Mouse (Mus musculus): ENCODE data around the gene Insl5. TPM values are rescaled to one million over a fixed set of nuclear protein-coding genes. Genes with fewer than 3 reads are reported as not detected.

Insl5 gene
- polyA plus RNA-seq, 2 experiments = not detected

DNA sequence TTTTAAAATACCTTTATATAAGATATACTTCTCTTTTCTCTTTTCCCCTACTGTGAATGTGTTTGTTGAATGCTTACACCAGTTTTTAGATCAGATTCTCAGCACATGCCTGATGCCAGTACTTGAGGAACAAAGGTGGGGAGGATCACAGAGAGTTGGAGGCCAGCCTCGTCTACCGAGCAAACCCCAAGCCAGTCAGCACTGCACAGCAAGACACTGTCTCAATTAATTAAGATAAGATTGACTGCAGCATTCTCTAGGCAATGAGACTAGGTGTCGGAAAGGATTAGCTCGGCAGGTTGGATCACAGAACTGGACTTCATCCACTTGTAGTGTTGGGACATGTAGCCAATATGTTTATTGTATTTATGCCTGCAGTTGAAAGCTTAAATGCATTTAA is 39.3 kb downstream of the Insl5 start:
- Histone ChIP-seq H3K27ac (no peak overlapping the region), H3K4me2 (ENCODE audit: low read depth) (no peak overlapping the region), H3K4me3 (ENCODE audit: insufficient read depth in 1 of 2, low read depth in 2 of 2, low read length in 2 of 2) (no peak overlapping the region), H3K36me3 (replicated peaks; ENCODE audit: control insufficient read depth, insufficient read depth, low read depth) (no peaks in the 10 kb centered on the region), H3K27me3 (ENCODE audit: control insufficient read depth, insufficient read depth, low read length) (no peaks in the 10 kb centered on the region), H3K4me1 (replicated peaks; ENCODE audit: control insufficient read depth in 2 of 2, insufficient read depth in 2 of 2, low read length in 1 of 2) (no peaks in the 10 kb centered on the region), H3K9me3 (ENCODE audit: control insufficient read depth, low read length) (no peaks in the 10 kb centered on the region), H3K9ac (replicated peaks) (no peak overlapping the region)
- ATAC-seq (ENCODE audit: insufficient read depth) = no peak
- no peak for DNase-seq (ENCODE audit: low read depth in 3 of 3, low spot score in 3 of 3)
- TF ChIP-seq CTCF (IDR thresholded peaks at IDR 0.05; ENCODE audit: low read depth) = no peak
- no peak for TF ChIP-seq EP300 (IDR thresholded peaks at IDR 0.05; ENCODE audit: low read depth)
- WGBS (ENCODE audit: insufficient replicate concordance) = 67% methylated on average over 4 of the region's 4 CpGs

GRCm38 (mm10) chr4:102986917-102987316 is 39.7 kb downstream of the Insl5 start:
- H3K27me3 ChIP-seq (ENCODE audit: control insufficient read depth, insufficient read depth, low read length) = no peaks in the 10 kb centered on the region
- H3K36me3 ChIP-seq (replicated peaks; ENCODE audit: control insufficient read depth, insufficient read depth, low read depth) = no peaks in the 10 kb centered on the region
- no peaks in the 10 kb centered on the region for H3K4me1 ChIP-seq (replicated peaks; ENCODE audit: control insufficient read depth in 2 of 2, insufficient read depth in 2 of 2, low read length in 1 of 2)
- H3K9ac ChIP-seq (replicated peaks) = no peak overlapping the region
- ATAC-seq (ENCODE audit: insufficient read depth) = no peak
- H3K9me3 ChIP-seq (ENCODE audit: control insufficient read depth, low read length) = no peaks in the 10 kb centered on the region
- H3K27ac ChIP-seq = no peak overlapping the region
- WGBS (ENCODE audit: insufficient replicate concordance) = 3% methylated on average over 2 of the region's 2 CpGs
- TF ChIP-seq EP300 (IDR thresholded peaks at IDR 0.05; ENCODE audit: low read depth) = no peak
- peak; percentile 71 for TF ChIP-seq CTCF (IDR thresholded peaks at IDR 0.05; ENCODE audit: low read depth)
- H3K4me2 ChIP-seq (ENCODE audit: low read depth) = no peak overlapping the region
- peak; percentile 29 to 36 (median 35) for DNase-seq (ENCODE audit: low read depth in 3 of 3, low spot score in 3 of 3)
- H3K4me3 ChIP-seq (ENCODE audit: insufficient read depth in 1 of 2, low read depth in 2 of 2, low read length in 2 of 2) = no peak overlapping the region

- DNase-seq (ENCODE audit: low read depth in 3 of 3, low spot score in 3 of 3) (no peak), ATAC-seq (ENCODE audit: insufficient read depth) (no peak)
- WGBS (ENCODE audit: insufficient replicate concordance) = 60% methylated on average over 7 of the region's 7 CpGs
- no peak overlapping the region for H3K4me3 ChIP-seq (ENCODE audit: insufficient read depth in 1 of 2, low read depth in 2 of 2, low read length in 2 of 2)
- TF ChIP-seq CTCF (IDR thresholded peaks at IDR 0.05; ENCODE audit: low read depth) = no peak
- TF ChIP-seq EP300 (IDR thresholded peaks at IDR 0.05; ENCODE audit: low read depth) = no peak
- H3K4me1 ChIP-seq (replicated peaks; ENCODE audit: control insufficient read depth in 2 of 2, insufficient read depth in 2 of 2, low read length in 1 of 2) = no peaks in the 10 kb centered on the region
- H3K27me3 ChIP-seq (ENCODE audit: control insufficient read depth, insufficient read depth, low read length) = no peaks in the 10 kb centered on the region
- H3K36me3 ChIP-seq (replicated peaks; ENCODE audit: control insufficient read depth, insufficient read depth, low read depth) = no peaks in the 10 kb centered on the region
- H3K9ac ChIP-seq (replicated peaks) = no peak overlapping the region
- H3K9me3 ChIP-seq (ENCODE audit: control insufficient read depth, low read length) = no peaks in the 10 kb centered on the region
- no peak overlapping the region for H3K27ac ChIP-seq
- H3K4me2 ChIP-seq (ENCODE audit: low read depth) = no peak overlapping the region
Observed at GRCm38 (mm10) chr4:102986173-102986572, 40.5 kb downstream of the Insl5 start.

GRCm38 (mm10) chr4:102981709-102982108 is 44.9 kb downstream of the Insl5 start:
- no peak overlapping the region for H3K4me3 ChIP-seq (ENCODE audit: insufficient read depth in 1 of 2, low read depth in 2 of 2, low read length in 2 of 2)
- TF ChIP-seq EP300 (IDR thresholded peaks at IDR 0.05; ENCODE audit: low read depth) (no peak), CTCF (IDR thresholded peaks at IDR 0.05; ENCODE audit: low read depth) (no peak)
- no peaks in the 10 kb centered on the region for H3K36me3 ChIP-seq (replicated peaks; ENCODE audit: control insufficient read depth, insufficient read depth, low read depth)
- H3K4me1 ChIP-seq (replicated peaks; ENCODE audit: control insufficient read depth in 2 of 2, insufficient read depth in 2 of 2, low read length in 1 of 2) = no peaks in the 10 kb centered on the region
- H3K27ac ChIP-seq = no peak overlapping the region
- no peak for DNase-seq (ENCODE audit: low read depth in 3 of 3, low spot score in 3 of 3)
- no peak overlapping the region for H3K9ac ChIP-seq (replicated peaks)
- H3K9me3 ChIP-seq (ENCODE audit: control insufficient read depth, low read length) = no peaks in the 10 kb centered on the region
- H3K4me2 ChIP-seq (ENCODE audit: low read depth) = no peak overlapping the region
- 49% methylated on average over 8 of the region's 8 CpGs for WGBS (ENCODE audit: insufficient replicate concordance)
- no peak for ATAC-seq (ENCODE audit: insufficient read depth)
- H3K27me3 ChIP-seq (ENCODE audit: control insufficient read depth, insufficient read depth, low read length) = peaks cover 5% of the 10 kb centered on the region

DNA sequence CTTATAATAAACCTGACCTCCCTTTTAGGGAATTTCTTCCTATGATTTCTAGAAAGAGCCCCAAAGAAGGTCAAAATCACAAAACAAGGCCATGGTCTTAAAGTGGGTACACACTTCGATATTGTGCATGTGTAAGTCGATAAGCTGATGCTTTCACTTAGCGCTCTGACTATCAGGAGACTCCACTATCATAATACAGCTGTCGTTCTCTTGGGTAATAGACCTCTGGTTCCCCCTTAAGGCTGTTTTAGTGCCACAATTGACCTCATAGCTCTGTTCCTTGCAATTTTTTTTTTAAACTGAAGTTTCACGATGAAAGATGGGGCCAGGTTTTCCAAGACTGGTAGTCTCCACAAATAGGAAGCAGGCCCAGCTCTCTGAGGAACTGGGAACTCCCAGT is 47.3 kb downstream of the Insl5 start:
- H3K9me3 ChIP-seq (ENCODE audit: control insufficient read depth, low read length) = no peaks in the 10 kb centered on the region
- H3K27me3 ChIP-seq (ENCODE audit: control insufficient read depth, insufficient read depth, low read length) = peaks cover 5% of the 10 kb centered on the region
- 32% methylated on average over 5 of the region's 5 CpGs for WGBS (ENCODE audit: insufficient replicate concordance)
- H3K9ac ChIP-seq (replicated peaks) = no peak overlapping the region
- H3K4me3 ChIP-seq (ENCODE audit: insufficient read depth in 1 of 2, low read depth in 2 of 2, low read length in 2 of 2) = no peak overlapping the region
- no peak overlapping the region for H3K27ac ChIP-seq
- peak overlapping the region; percentile 56; the same call in 1 of the 2 replicates for H3K4me2 ChIP-seq (ENCODE audit: low read depth)
- no peaks in the 10 kb centered on the region for H3K36me3 ChIP-seq (replicated peaks; ENCODE audit: control insufficient read depth, insufficient read depth, low read depth)
- DNase-seq (ENCODE audit: low read depth in 3 of 3, low spot score in 3 of 3) = no peak
- TF ChIP-seq EP300 (IDR thresholded peaks at IDR 0.05; ENCODE audit: low read depth) = no peak
- no peak for TF ChIP-seq CTCF (IDR thresholded peaks at IDR 0.05; ENCODE audit: low read depth)
- no peaks in the 10 kb centered on the region for H3K4me1 ChIP-seq (replicated peaks; ENCODE audit: control insufficient read depth in 2 of 2, insufficient read depth in 2 of 2, low read length in 1 of 2)
- ATAC-seq (ENCODE audit: insufficient read depth) = no peak

All from liver, embryonic 14.5 days (tissue).